Mouse (Mus musculus): ENCODE measurements around the gene Mmp19. TPM values are rescaled to one million over a fixed set of nuclear protein-coding genes. Genes with fewer than 3 reads are reported as not detected.

Gene Mmp19
- polyA plus RNA-seq, 1 experiment = 19.8 TPM

Other genes with a start within 250 kb of the Mmp19 start
- gene Zc3h10, start 243.1 kb upstream of the Mmp19 start, polyA plus RNA-seq (2012; rRNA removed) = 12.5 TPM in 2 replicates
- 2,645 and 3,313 TPM in 2 replicates for gene Rpl41, start 241.6 kb upstream of the Mmp19 start, polyA plus RNA-seq (2012; rRNA removed)
- gene Pa2g4, start 224.9 kb upstream of the Mmp19 start, polyA plus RNA-seq (2012; rRNA removed) = 74.1 and 75.9 TPM in 2 replicates
- gene Erbb3, start 201.3 kb upstream of the Mmp19 start, polyA plus RNA-seq (2012; rRNA removed) = 25.1 and 27.0 TPM in 2 replicates
- gene Rps26, start 164.2 kb upstream of the Mmp19 start, polyA plus RNA-seq (2012; rRNA removed) = 1,064 and 1,154 TPM in 2 replicates
- 1.4 and 2.3 TPM in 2 replicates for gene Ikzf4, start 144.9 kb upstream of the Mmp19 start, polyA plus RNA-seq (2012; rRNA removed)
- 19.2 and 21.0 TPM in 2 replicates for gene Suox, start 116.8 kb upstream of the Mmp19 start, polyA plus RNA-seq (2012; rRNA removed)
- 101 and 107 TPM in 2 replicates for gene Rab5b, start 94.6 kb upstream of the Mmp19 start, polyA plus RNA-seq (2012; rRNA removed)
- gene Pmel, start 86.7 kb upstream of the Mmp19 start, polyA plus RNA-seq (2012; rRNA removed) = 0.72 and 0.95 TPM in 2 replicates
- 23.6 and 32.4 TPM in 2 replicates for gene Cdk2, start 85.9 kb upstream of the Mmp19 start, polyA plus RNA-seq (2012; rRNA removed)
- gene Dgka, start 46.1 kb upstream of the Mmp19 start, polyA plus RNA-seq (2012; rRNA removed) = 65.5 and 71.0 TPM in 2 replicates
- 32.9 and 36.9 TPM in 2 replicates for gene Pym1, start 43.0 kb upstream of the Mmp19 start, polyA plus RNA-seq (2012; rRNA removed)
- gene Dnajc14, start 13.2 kb downstream of the Mmp19 start, polyA plus RNA-seq (2012; rRNA removed) = 19.0 and 31.0 TPM in 2 replicates
- gene Tmem198b, start 13.5 kb downstream of the Mmp19 start, polyA plus RNA-seq (2012; rRNA removed) = 32.2 and 41.0 TPM in 2 replicates
- gene Sarnp, start 26.4 kb downstream of the Mmp19 start, polyA plus RNA-seq (2012; rRNA removed) = 78.5 and 79.8 TPM in 2 replicates
- 50.2 and 65.7 TPM in 2 replicates for gene Ormdl2, start 30.7 kb downstream of the Mmp19 start, polyA plus RNA-seq (2012; rRNA removed)
- gene Gdf11, start 100.8 kb downstream of the Mmp19 start, polyA plus RNA-seq (2012; rRNA removed) = 1.7 and 2.3 TPM in 2 replicates
- 337 and 381 TPM in 2 replicates for gene Cd63, start 110.1 kb downstream of the Mmp19 start, polyA plus RNA-seq (2012; rRNA removed)
- 24.2 and 35.0 TPM in 2 replicates for gene Rdh5, start 132.0 kb downstream of the Mmp19 start, polyA plus RNA-seq (2012; rRNA removed)
- gene Bloc1s1, start 133.1 kb downstream of the Mmp19 start, polyA plus RNA-seq (2012; rRNA removed) = 286 and 328 TPM in 2 replicates
- gene Itga7, start 142.9 kb downstream of the Mmp19 start, polyA plus RNA-seq (2012; rRNA removed) = 44.5 TPM in 2 replicates
- gene Mettl7b, start 170.1 kb downstream of the Mmp19 start, polyA plus RNA-seq (2012; rRNA removed) = 0.65 and 1.1 TPM in 2 replicates
- not detected in 2 replicates for gene Olfr9, start 198.5 kb downstream of the Mmp19 start, polyA plus RNA-seq (2012; rRNA removed)
- gene Olfr763, start 219.9 kb downstream of the Mmp19 start, polyA plus RNA-seq (2012; rRNA removed) = not detected in 2 replicates
- gene Olfr764-ps1, start 249.0 kb downstream of the Mmp19 start, polyA plus RNA-seq (2012; rRNA removed) = not detected in 2 replicates